Mouse (Mus musculus) liver, adult 2 months (tissue): ENCODE data around the gene Rpl19.

Experiments used
- CTCF ChIP-seq: fragments of 200-500 bp; IDR thresholded peaks from 2 replicates; pipeline ENCODE4 v1.5.1; 2011; ENCODE audit warnings: low read depth, low read length, control low read depth
- POLR2A ChIP-seq: fragments of 200-500 bp; IDR thresholded peaks from 2 replicates; pipeline ENCODE4 v1.6.1; 2011; ENCODE audit warnings: low read length, control low read depth; ENCODE audit not compliant: insufficient read depth; ENCODE audit errors: extremely low read depth

GRCm38 (mm10) chr11:98008087-98008486 lies 18.4 kb upstream of the Rpl19 start:
- TF ChIP-seq CTCF (no peak), POLR2A (no peak)
